Mouse (Mus musculus): ENCODE data around the gene Fbxl14. TPM values are rescaled to one million over a fixed set of nuclear protein-coding genes. Genes with fewer than 3 reads are reported as not detected.

The Fbxl14 gene
- polyA plus RNA-seq, 1 experiment: 38.6 TPM

DNA sequence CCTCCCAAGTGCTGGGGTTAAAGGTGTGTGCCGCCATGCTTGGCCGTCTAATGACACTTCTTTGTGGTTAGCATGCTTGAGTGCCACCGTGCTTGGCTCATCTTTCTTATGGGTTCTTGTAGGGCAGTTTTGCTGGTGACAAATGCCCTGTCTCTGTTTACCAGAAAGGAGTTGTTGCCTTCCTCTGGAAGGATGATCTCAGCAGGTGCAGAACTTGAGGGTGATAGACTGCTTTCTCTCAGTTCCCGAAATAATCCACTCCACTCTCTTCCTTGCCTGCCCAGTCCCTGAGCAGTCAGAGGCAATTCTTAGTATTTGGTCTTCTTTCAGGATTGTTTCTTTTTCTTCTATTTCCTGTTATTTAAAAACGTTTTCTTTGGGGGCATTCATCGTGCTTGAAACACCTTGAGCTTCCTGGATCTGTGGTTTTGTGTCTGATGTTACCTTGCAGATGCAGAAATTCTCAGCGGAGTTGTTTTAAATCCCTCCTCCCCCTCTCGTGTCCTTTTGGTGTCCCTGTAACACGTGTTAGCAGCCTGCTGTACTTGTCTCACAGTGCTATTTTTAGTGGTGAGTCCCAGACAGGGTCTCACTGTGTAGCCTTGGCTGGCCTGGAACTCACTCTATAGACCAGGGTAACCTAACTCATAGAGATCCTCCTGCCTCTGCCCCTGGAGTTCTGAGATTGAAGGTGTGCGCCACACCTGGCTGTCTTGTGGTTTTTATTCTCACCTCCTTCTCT lies 29.3 kb downstream of the Fbxl14 start:
- no peak overlapping the region for H3K27ac ChIP-seq (ENCODE audit: insufficient read depth, low read depth, low read length)
- DNase-seq: peak; percentile 47
- no peak overlapping the region for H3K4me3 ChIP-seq (ENCODE audit: insufficient read depth, low read depth, low read length)
- no peaks in the 10 kb centered on the region for H3K27me3 ChIP-seq (replicated peaks; ENCODE audit: control insufficient read depth, insufficient read depth, low read length)
- TF ChIP-seq POLR2A (IDR thresholded peaks at IDR 0.05; ENCODE audit: low read depth, low read length) (no peak), CTCF (conservative IDR thresholded peaks at IDR 0.05; ENCODE audit: insufficient read depth, insufficient read length, low read depth, low read length) (no peak)
- no peaks in the 10 kb centered on the region; the same call in 1 of the 2 replicates for H3K4me1 ChIP-seq (ENCODE audit: control insufficient read depth, insufficient read depth, low read length)
- WGBS: 53% methylated on average over 10 of the region's 10 CpGs
- H3K36me3 ChIP-seq (ENCODE audit: control insufficient read depth, insufficient read depth, low read length): no peaks in the 10 kb centered on the region

DNA sequence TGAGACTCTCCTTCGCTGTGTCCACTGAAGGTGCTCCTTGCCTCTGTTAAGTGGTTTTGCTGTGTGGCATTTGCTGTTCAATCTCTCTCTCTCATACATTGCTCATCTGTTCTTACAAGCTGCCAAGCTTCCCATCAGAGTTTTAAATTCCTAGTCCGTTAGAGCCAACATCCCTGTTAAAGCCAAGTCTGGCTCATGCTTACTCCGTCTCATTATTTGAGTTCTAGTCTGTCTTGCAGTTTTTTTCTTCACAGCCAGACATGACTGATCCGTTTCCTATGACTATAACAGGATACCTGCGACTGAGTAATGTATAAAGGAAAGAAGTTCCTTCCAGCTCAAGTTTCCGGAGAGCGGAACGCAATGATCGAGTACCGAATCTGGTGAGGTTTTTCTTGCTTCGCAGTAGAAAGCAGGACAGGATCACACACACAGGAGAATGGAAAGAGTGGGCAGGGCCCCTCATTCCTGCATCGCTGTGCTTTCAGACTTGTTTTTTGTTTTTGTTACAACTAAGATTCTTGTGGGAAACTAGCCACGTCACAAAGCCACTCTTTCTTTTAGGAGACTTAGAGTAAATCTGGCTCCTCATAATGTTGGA lies 30.1 kb downstream of the Fbxl14 start:
- DNase-seq: no peak
- no peak overlapping the region for H3K4me3 ChIP-seq (ENCODE audit: insufficient read depth, low read depth, low read length)
- TF ChIP-seq POLR2A (IDR thresholded peaks at IDR 0.05; ENCODE audit: low read depth, low read length) (no peak), CTCF (conservative IDR thresholded peaks at IDR 0.05; ENCODE audit: insufficient read depth, insufficient read length, low read depth, low read length) (no peak)
- no peaks in the 10 kb centered on the region; the same call in 1 of the 2 replicates for H3K4me1 ChIP-seq (ENCODE audit: control insufficient read depth, insufficient read depth, low read length)
- no peak overlapping the region for H3K27ac ChIP-seq (ENCODE audit: insufficient read depth, low read depth, low read length)
- WGBS: 86% methylated on average over 13 of the region's 13 CpGs
- H3K36me3 ChIP-seq (ENCODE audit: control insufficient read depth, insufficient read depth, low read length): no peaks in the 10 kb centered on the region
- H3K27me3 ChIP-seq (replicated peaks; ENCODE audit: control insufficient read depth, insufficient read depth, low read length): no peaks in the 10 kb centered on the region

DNA sequence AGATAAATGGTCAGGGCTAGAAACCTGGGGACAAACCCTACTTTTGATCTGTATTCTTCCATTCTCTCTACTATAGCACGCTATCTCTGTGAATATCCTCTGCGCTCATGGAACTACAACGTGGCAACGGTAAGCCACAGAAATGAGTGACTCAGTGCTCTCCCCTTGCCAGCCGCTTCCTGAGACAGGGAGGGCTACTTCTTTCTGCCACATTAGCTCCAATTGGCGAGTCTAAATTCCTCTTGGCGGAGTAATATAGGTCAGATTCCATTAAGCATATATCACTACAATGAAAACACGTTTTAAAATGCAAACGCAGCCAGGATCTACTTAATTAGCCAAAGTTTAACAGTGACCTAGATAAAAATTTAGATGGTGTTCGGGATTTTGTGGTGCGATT lies 33.2 kb downstream of the Fbxl14 start:
- TF ChIP-seq CTCF (conservative IDR thresholded peaks at IDR 0.05; ENCODE audit: insufficient read depth, insufficient read length, low read depth, low read length) (no peak), POLR2A (IDR thresholded peaks at IDR 0.05; ENCODE audit: low read depth, low read length) (no peak)
- DNase-seq: no peak
- H3K4me1 ChIP-seq (ENCODE audit: control insufficient read depth, insufficient read depth, low read length): no peaks in the 10 kb centered on the region
- H3K4me3 ChIP-seq (ENCODE audit: insufficient read depth, low read depth, low read length): no peak overlapping the region
- 77% methylated on average over 11 of the region's 11 CpGs for WGBS
- H3K27ac ChIP-seq (ENCODE audit: insufficient read depth, low read depth, low read length): no peak overlapping the region
- H3K27me3 ChIP-seq (replicated peaks; ENCODE audit: control insufficient read depth, insufficient read depth, low read length): no peaks in the 10 kb centered on the region
- H3K36me3 ChIP-seq (ENCODE audit: control insufficient read depth, insufficient read depth, low read length): no peaks in the 10 kb centered on the region

DNA sequence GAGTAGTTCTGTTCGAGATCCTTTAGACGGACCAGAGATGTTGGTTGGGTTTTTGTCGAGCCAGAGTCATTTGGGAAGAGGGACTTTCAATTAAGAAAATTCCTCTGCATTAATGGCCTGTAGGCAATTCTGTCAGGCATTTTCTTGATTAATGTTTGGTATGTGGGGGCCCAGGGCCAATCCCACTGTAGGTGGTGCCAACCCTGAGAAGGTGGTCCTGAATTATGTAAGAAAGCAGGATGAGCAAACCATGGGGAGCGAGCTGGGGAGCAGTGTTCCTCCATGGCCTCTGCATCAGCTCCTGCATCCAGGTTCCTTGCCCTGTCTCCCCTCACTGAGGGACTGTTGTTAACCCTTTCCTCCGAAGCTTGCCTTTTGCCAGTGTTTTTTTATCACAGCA lies 34.0 kb downstream of the Fbxl14 start:
- no peak overlapping the region for H3K4me3 ChIP-seq (ENCODE audit: insufficient read depth, low read depth, low read length)
- TF ChIP-seq CTCF (conservative IDR thresholded peaks at IDR 0.05; ENCODE audit: insufficient read depth, insufficient read length, low read depth, low read length) (no peak), POLR2A (IDR thresholded peaks at IDR 0.05; ENCODE audit: low read depth, low read length) (no peak)
- 61% methylated on average over 5 of the region's 5 CpGs for WGBS
- no peaks in the 10 kb centered on the region for H3K36me3 ChIP-seq (ENCODE audit: control insufficient read depth, insufficient read depth, low read length)
- no peak for DNase-seq
- H3K27ac ChIP-seq (ENCODE audit: insufficient read depth, low read depth, low read length): no peak overlapping the region
- H3K4me1 ChIP-seq (ENCODE audit: control insufficient read depth, insufficient read depth, low read length): no peaks in the 10 kb centered on the region
- no peaks in the 10 kb centered on the region for H3K27me3 ChIP-seq (replicated peaks; ENCODE audit: control insufficient read depth, insufficient read depth, low read length)

DNA sequence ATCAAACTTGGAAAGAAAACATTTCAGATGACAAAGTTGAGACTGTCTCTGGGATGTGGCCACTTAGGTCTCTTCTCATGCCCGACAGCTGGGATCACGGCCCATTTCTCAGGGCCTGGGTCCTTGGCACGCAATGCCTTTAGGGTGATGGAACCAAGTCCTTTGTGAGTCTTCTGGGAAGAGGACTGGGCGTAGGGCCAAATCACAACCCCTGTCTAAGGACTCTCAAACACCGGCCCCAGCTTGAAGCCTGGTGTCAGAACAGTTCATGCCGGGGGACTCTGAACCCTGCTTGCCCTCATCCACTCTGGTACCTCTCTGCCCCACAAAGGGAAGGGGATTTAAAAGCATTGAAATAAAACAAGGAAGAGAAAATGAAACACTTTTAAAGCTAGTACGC lies 34.6 kb downstream of the Fbxl14 start:
- Histone ChIP-seq H3K27ac (ENCODE audit: insufficient read depth, low read depth, low read length) (no peak overlapping the region), H3K27me3 (replicated peaks; ENCODE audit: control insufficient read depth, insufficient read depth, low read length) (no peaks in the 10 kb centered on the region), H3K4me1 (ENCODE audit: control insufficient read depth, insufficient read depth, low read length) (no peaks in the 10 kb centered on the region), H3K36me3 (ENCODE audit: control insufficient read depth, insufficient read depth, low read length) (no peaks in the 10 kb centered on the region), H3K4me3 (ENCODE audit: insufficient read depth, low read depth, low read length) (no peak overlapping the region)
- TF ChIP-seq POLR2A (IDR thresholded peaks at IDR 0.05; ENCODE audit: low read depth, low read length) (no peak), CTCF (conservative IDR thresholded peaks at IDR 0.05; ENCODE audit: insufficient read depth, insufficient read length, low read depth, low read length) (no peak)
- peak; percentile 21 for DNase-seq
- WGBS: 58% methylated on average over 7 of the region's 7 CpGs

GRCm38 (mm10) chr6:119520731-119521130 lies 41.3 kb downstream of the Fbxl14 start:
- WGBS: 50% methylated on average over 9 of the region's 9 CpGs

GRCm38 (mm10) chr6:119521482-119521900 lies 42.0 kb downstream of the Fbxl14 start:
- Histone ChIP-seq H3K27ac (ENCODE audit: insufficient read depth, low read depth, low read length) (no peak overlapping the region), H3K27me3 (replicated peaks; ENCODE audit: control insufficient read depth, insufficient read depth, low read length) (no peaks in the 10 kb centered on the region), H3K4me1 (ENCODE audit: control insufficient read depth, insufficient read depth, low read length) (no peaks in the 10 kb centered on the region), H3K4me3 (ENCODE audit: insufficient read depth, low read depth, low read length) (no peak overlapping the region), H3K36me3 (ENCODE audit: control insufficient read depth, insufficient read depth, low read length) (no peaks in the 10 kb centered on the region)
- no peak for DNase-seq
- 79% methylated on average over 3 of the region's 3 CpGs for WGBS
- no peak for TF ChIP-seq POLR2A (IDR thresholded peaks at IDR 0.05; ENCODE audit: low read depth, low read length)
- no peak for TF ChIP-seq CTCF (conservative IDR thresholded peaks at IDR 0.05; ENCODE audit: insufficient read depth, insufficient read length, low read depth, low read length)

More at GRCm38 (mm10) chr6:119520731-119521130, 41.3 kb downstream of the Fbxl14 start:
- Histone ChIP-seq H3K27ac (ENCODE audit: insufficient read depth, low read depth, low read length) (no peak overlapping the region), H3K4me3 (ENCODE audit: insufficient read depth, low read depth, low read length) (no peak overlapping the region), H3K27me3 (replicated peaks; ENCODE audit: control insufficient read depth, insufficient read depth, low read length) (no peaks in the 10 kb centered on the region), H3K36me3 (ENCODE audit: control insufficient read depth, insufficient read depth, low read length) (no peaks in the 10 kb centered on the region), H3K4me1 (ENCODE audit: control insufficient read depth, insufficient read depth, low read length) (no peaks in the 10 kb centered on the region)
- no peak for TF ChIP-seq POLR2A (IDR thresholded peaks at IDR 0.05; ENCODE audit: low read depth, low read length)
- TF ChIP-seq CTCF (conservative IDR thresholded peaks at IDR 0.05; ENCODE audit: insufficient read depth, insufficient read length, low read depth, low read length): no peak
- DNase-seq: no peak
